Mouse (Mus musculus) hematopoietic multipotent progenitor cell, adult 10-12 weeks (in vitro differentiated cells): Measurements from ENCODE around the gene Stxbp5l. TPM values are rescaled to one million over a fixed set of nuclear protein-coding genes. Genes with fewer than 3 reads are reported as not detected.

ENCODE experiments used
- polyA plus RNA-seq: library from polyadenylated mRNA; stranded (reverse); fragments of >175 nt; gene quantifications from 2 replicates; pipeline ENCODE4 v1.2.3, GENCODE M21; 2012; ENCODE audit warnings: low replicate concordance

Gene Stxbp5l
- polyA plus RNA-seq = not detected in 2 replicates

GRCm38 (mm10) chr16:37384821-37385344 lies at the start of gene Stxbp5l:
Gene Stxbp5l, minus strand, starts transcription at chr16:37384962.

Other genes starting within 250 kb of the Stxbp5l start
- 1.5 and 2.5 TPM in 2 replicates for gene Gtf2e1, start 154.8 kb upstream of the Stxbp5l start, polyA plus RNA-seq
- 0.38 and 0.82 TPM in 2 replicates for gene Rabl3, start 154.9 kb upstream of the Stxbp5l start, polyA plus RNA-seq
- 0.13 and 0.25 TPM in 2 replicates for gene Hgd, start 195.2 kb upstream of the Stxbp5l start, polyA plus RNA-seq